Mouse (Mus musculus) MEL (cell line): ENCODE results near the gene Cotl1. TPM values are rescaled to one million over a fixed set of nuclear protein-coding genes. Genes with fewer than 3 reads are reported as not detected.

Source experiments
- DNase-seq: peaks from one replicate; pipeline ENCODE4 v3.0.0; 2011; ENCODE audit warnings: low read depth, low spot score
- H3K27ac ChIP-seq: 2 replicates; pipeline ENCODE4 v1.5.1; 2012; ENCODE audit warnings: low read depth, mild to moderate bottlenecking, control low read depth, low read length, moderate library complexity; ENCODE audit not compliant: control insufficient read depth
- H3K27me3 ChIP-seq, 2 experiments: fragments of 150-350 bp in 1 of 2; sonication (generic) in 1 of 2; 2 replicates each; pipeline ENCODE4 v1.6.1; 2012; ENCODE audit warnings: low read length in 2 of 2, mild to moderate bottlenecking in 2 of 2, improper control_type of control experiment in 1 of 2, moderate library complexity in 1 of 2; ENCODE audit not compliant: insufficient read depth in 2 of 2, control insufficient read depth in 1 of 2
- H3K36me3 ChIP-seq, 2 experiments: 2 replicates each; pipeline ENCODE4 v1.6.1; 2012 to 2014; ENCODE audit warnings: low read length in 2 of 2, improper control_type of control experiment in 1 of 2, inconsistent platforms in 1 of 2, mild to moderate bottlenecking in 1 of 2; ENCODE audit not compliant: insufficient read depth in 2 of 2, control insufficient read depth in 1 of 2
- H3K4me1 ChIP-seq, 2 experiments: fragments of 150-350 bp in 1 of 2; sonication (generic) in 1 of 2; 2 replicates each; pipeline ENCODE4 v1.6.1; 2012; ENCODE audit warnings: low read length in 2 of 2, improper control_type of control experiment in 1 of 2, mild to moderate bottlenecking in 1 of 2; ENCODE audit not compliant: insufficient read depth in 2 of 2, control insufficient read depth in 1 of 2
- H3K4me3 ChIP-seq, 2 experiments: fragments of 150-350 bp in 1 of 2; sonication (generic) in 1 of 2; 2 replicates each; pipeline ENCODE4 v1.5.1; 2012; ENCODE audit warnings: low read depth in 2 of 2, low read length in 2 of 2, mild to moderate bottlenecking in 2 of 2, moderate library complexity in 2 of 2, control low read depth in 1 of 2, improper control_type of control experiment in 1 of 2; ENCODE audit not compliant: control insufficient read depth in 1 of 2, insufficient read depth in 1 of 2
- H3K79me2 ChIP-seq: 2 replicates; pipeline ENCODE4 v1.6.1; 2012; ENCODE audit warnings: mild to moderate bottlenecking, low read length, moderate library complexity; ENCODE audit not compliant: control insufficient read depth, poor library complexity, insufficient read depth
- H3K9ac ChIP-seq: 2 replicates; pipeline ENCODE4 v1.6.1; 2012; ENCODE audit warnings: low read depth, mild to moderate bottlenecking, control low read depth, low read length, moderate library complexity; ENCODE audit not compliant: control insufficient read depth, poor library complexity, severe bottlenecking
- H3K9me3 ChIP-seq: fragments of 150-350 bp; sonication (generic); replicated peaks from 2 replicates; pipeline ENCODE4 v1.6.1; 2012; ENCODE audit warnings: mild to moderate bottlenecking, low read length, improper control_type of control experiment, moderate library complexity; ENCODE audit not compliant: insufficient read depth
- BHLHE40 ChIP-seq: IDR thresholded peaks from 2 replicates; pipeline ENCODE4 v1.6.1; 2012; ENCODE audit warnings: low read depth, mild to moderate bottlenecking, inconsistent platforms, low read length, improper control_type of control experiment, borderline replicate concordance
- CHD1 ChIP-seq: IDR thresholded peaks from 2 replicates; pipeline ENCODE4 v1.6.1; 2012; ENCODE audit warnings: low read depth, mild to moderate bottlenecking, inconsistent platforms, low read length, improper control_type of control experiment
- CHD2 ChIP-seq: IDR thresholded peaks from 2 replicates; pipeline ENCODE4 v1.6.1; 2011; ENCODE audit warnings: low read length, improper control_type of control experiment
- CTCF ChIP-seq, 3 experiments: IDR thresholded peaks in 2 of 3; conservative IDR thresholded peaks in 1 of 3; 2 replicates each; pipeline ENCODE4 v1.5.1; 2011 to 2012; ENCODE audit warnings: low read length in 3 of 3, low read depth in 2 of 3, mild to moderate bottlenecking in 2 of 3, improper control_type of control experiment in 1 of 3, inconsistent platforms in 1 of 3, mixed read lengths in 1 of 3, moderate library complexity in 1 of 3; ENCODE audit not compliant: control insufficient read depth in 1 of 3, insufficient read depth in 1 of 3, poor library complexity in 1 of 3, severe bottlenecking in 1 of 3
- E2F4 ChIP-seq: IDR thresholded peaks from 2 replicates; pipeline ENCODE4 v1.6.1; 2011; ENCODE audit warnings: low read depth, low read length, improper control_type of control experiment, borderline replicate concordance
- ELF1 ChIP-seq: IDR thresholded peaks from 2 replicates; pipeline ENCODE4 v1.6.1; 2014; ENCODE audit warnings: low read depth, mild to moderate bottlenecking, inconsistent platforms, low read length, improper control_type of control experiment, moderate library complexity
- EP300 ChIP-seq, 2 experiments: IDR thresholded peaks; 2 replicates each; pipeline ENCODE4 v1.6.1; 2011; ENCODE audit warnings: improper control_type of control experiment in 2 of 2, low read length in 2 of 2, low read depth in 1 of 2, mild to moderate bottlenecking in 1 of 2
- GABPA ChIP-seq: IDR thresholded peaks from 2 replicates; pipeline ENCODE4 v1.6.1; 2012; ENCODE audit warnings: low read depth, mild to moderate bottlenecking, inconsistent platforms, low read length, improper control_type of control experiment, moderate library complexity
- GATA1 ChIP-seq: IDR thresholded peaks from 2 replicates; pipeline ENCODE4 v1.6.1; 2011; ENCODE audit warnings: low read depth, low read length, improper control_type of control experiment
- HCFC1 ChIP-seq: IDR thresholded peaks from 2 replicates; pipeline ENCODE4 v1.6.1; 2012; ENCODE audit warnings: low read depth, mild to moderate bottlenecking, inconsistent platforms, low read length, improper control_type of control experiment, moderate library complexity
- JUND ChIP-seq: IDR thresholded peaks from 2 replicates; pipeline ENCODE4 v1.6.1; 2011; ENCODE audit warnings: low read depth, mild to moderate bottlenecking, improper control_type of control experiment, low read length
- KAT2A ChIP-seq: conservative IDR thresholded peaks from 2 replicates; pipeline ENCODE4 v1.6.1; 2012; ENCODE audit warnings: low read depth, low read length, improper control_type of control experiment, inconsistent platforms
- MAFK ChIP-seq: IDR thresholded peaks from 2 replicates; pipeline ENCODE4 v1.6.1; 2011; ENCODE audit warnings: low read depth, mild to moderate bottlenecking, low read length, improper control_type of control experiment, borderline replicate concordance
- MAX ChIP-seq: IDR thresholded peaks from 2 replicates; pipeline ENCODE4 v1.6.1; 2011; ENCODE audit warnings: low read length, improper control_type of control experiment
- MAZ ChIP-seq: IDR thresholded peaks from 2 replicates; pipeline ENCODE4 v1.6.1; 2012; ENCODE audit warnings: low read depth, mild to moderate bottlenecking, inconsistent platforms, low read length, improper control_type of control experiment
- MEF2A ChIP-seq: IDR thresholded peaks from 2 replicates; pipeline ENCODE4 v1.6.1; 2014; ENCODE audit warnings: low read depth, mild to moderate bottlenecking, inconsistent platforms, low read length, improper control_type of control experiment; ENCODE audit not compliant: poor library complexity, insufficient replicate concordance, severe bottlenecking; ENCODE audit errors: extremely low read depth
- MXI1 ChIP-seq: IDR thresholded peaks from 2 replicates; pipeline ENCODE4 v1.6.1; 2011; ENCODE audit warnings: mild to moderate bottlenecking, low read depth, low read length, improper control_type of control experiment
- MYB ChIP-seq: IDR thresholded peaks from 2 replicates; pipeline ENCODE4 v1.6.1; 2011; ENCODE audit warnings: mild to moderate bottlenecking, low read depth, low read length, improper control_type of control experiment
- MYC ChIP-seq: IDR thresholded peaks from 2 replicates; pipeline ENCODE4 v1.6.1; 2011; ENCODE audit warnings: low read depth, mild to moderate bottlenecking, low read length, improper control_type of control experiment, moderate library complexity
- NELFE ChIP-seq: IDR thresholded peaks from 2 replicates; pipeline ENCODE4 v1.6.1; 2011; ENCODE audit warnings: low read depth, low read length, improper control_type of control experiment
- NRF1 ChIP-seq: IDR thresholded peaks from 2 replicates; pipeline ENCODE4 v1.6.1; 2014; ENCODE audit warnings: low read depth, mild to moderate bottlenecking, inconsistent platforms, low read length, improper control_type of control experiment, moderate library complexity; ENCODE audit not compliant: poor library complexity, insufficient read depth, severe bottlenecking
- POLR2A ChIP-seq, 2 experiments: IDR thresholded peaks; 2 replicates each; pipeline ENCODE4 v1.6.1; 2011 to 2012; ENCODE audit warnings: low read length in 2 of 2, mild to moderate bottlenecking in 2 of 2, control low read depth in 1 of 2, improper control_type of control experiment in 1 of 2, low read depth in 1 of 2, moderate library complexity in 1 of 2; ENCODE audit not compliant: control insufficient read depth in 1 of 2, insufficient read depth in 1 of 2, poor library complexity in 1 of 2
- POLR2AphosphoS5 ChIP-seq: IDR thresholded peaks from 2 replicates; pipeline ENCODE4 v1.6.1; 2012; ENCODE audit warnings: low read depth, borderline replicate concordance, mild to moderate bottlenecking, inconsistent platforms, low read length, moderate library complexity, mixed read lengths
- RCOR1 ChIP-seq: IDR thresholded peaks from 2 replicates; pipeline ENCODE4 v1.6.1; 2012; ENCODE audit warnings: low read depth, mild to moderate bottlenecking, inconsistent platforms, low read length, improper control_type of control experiment
- SIN3A ChIP-seq: IDR thresholded peaks from 2 replicates; pipeline ENCODE4 v1.6.1; 2012; ENCODE audit warnings: low read length, improper control_type of control experiment, inconsistent platforms
- SMC3 ChIP-seq: IDR thresholded peaks from 2 replicates; pipeline ENCODE4 v1.6.1; 2011; ENCODE audit warnings: low read depth, low read length, improper control_type of control experiment
- TAL1 ChIP-seq: IDR thresholded peaks from 2 replicates; pipeline ENCODE4 v1.6.1; 2012; ENCODE audit warnings: mild to moderate bottlenecking, inconsistent platforms, low read length, moderate library complexity, mixed read lengths
- TBP ChIP-seq: IDR thresholded peaks from 2 replicates; pipeline ENCODE4 v1.8.0; 2011; ENCODE audit warnings: low read depth, low read length, improper control_type of control experiment
- TCF12 ChIP-seq: IDR thresholded peaks from 2 replicates; pipeline ENCODE4 v1.6.1; 2014; ENCODE audit warnings: low read depth, mild to moderate bottlenecking, inconsistent platforms, low read length, improper control_type of control experiment, moderate library complexity
- UBTF ChIP-seq: IDR thresholded peaks from 2 replicates; pipeline ENCODE4 v1.6.1; 2012; ENCODE audit warnings: low read depth, mild to moderate bottlenecking, inconsistent platforms, low read length, improper control_type of control experiment, moderate library complexity, borderline replicate concordance; ENCODE audit not compliant: insufficient read depth
- USF1 ChIP-seq: IDR thresholded peaks from 2 replicates; pipeline ENCODE4 v1.6.1; 2014; ENCODE audit warnings: low read depth, mild to moderate bottlenecking, inconsistent platforms, low read length, improper control_type of control experiment, moderate library complexity
- USF2 ChIP-seq, 2 experiments: IDR thresholded peaks; 2 replicates each; pipeline ENCODE4 v1.6.1; 2011 to 2012; ENCODE audit warnings: improper control_type of control experiment in 2 of 2, low read length in 2 of 2, borderline replicate concordance in 1 of 2, inconsistent platforms in 1 of 2, low read depth in 1 of 2, mild to moderate bottlenecking in 1 of 2; ENCODE audit not compliant: insufficient read depth in 1 of 2
- ZC3H11A ChIP-seq: IDR thresholded peaks from 2 replicates; pipeline ENCODE4 v1.6.1; 2012; ENCODE audit warnings: low read depth, mild to moderate bottlenecking, inconsistent platforms, low read length, improper control_type of control experiment
- ZKSCAN1 ChIP-seq: IDR thresholded peaks from 2 replicates; pipeline ENCODE4 v1.6.1; 2012; ENCODE audit warnings: low read depth, mild to moderate bottlenecking, inconsistent platforms, low read length, improper control_type of control experiment, moderate library complexity
- ZMIZ1 ChIP-seq: IDR thresholded peaks from 2 replicates; pipeline ENCODE4 v1.6.1; 2012; ENCODE audit warnings: low read depth, mild to moderate bottlenecking, inconsistent platforms, low read length, improper control_type of control experiment, moderate library complexity
- polyA plus RNA-seq, 2 experiments: library from polyadenylated mRNA; stranded (reverse) in 1 of 2; unstranded in 1 of 2; fragments of >175 nt in 1 of 2; fragments of >200 nt in 1 of 2; gene quantifications; 2 replicates each; pipeline versions ENCODE4 v1.2.1 to v1.2.4; 2012; ENCODE audit warnings: low replicate concordance in 2 of 2, low read depth in 1 of 2; ENCODE audit not compliant: insufficient read length in 2 of 2, insufficient read depth in 1 of 2, missing spikeins in 1 of 2
- total RNA-seq: library from RNA; depleted of rRNA; stranded (reverse); fragments of 300-350 nt; gene quantifications from 2 replicates; pipeline ENCODE4 v1.2.3, GENCODE M21; 2012

Cotl1 gene
- total and polyA plus RNA-seq, 3 experiments = 70.3 to 114 TPM; not detected in 1

- peaks cover 14 to 38% of the 10 kb centered on the region in 2 experiments for H3K4me1 ChIP-seq
- H3K4me3 ChIP-seq = peak overlapping the region; percentile 41 to 43
- H3K9me3 ChIP-seq = no peaks in the 10 kb centered on the region
- H3K79me2 ChIP-seq = no peaks in the 10 kb centered on the region; the same call in 1 of the 2 replicates
- peaks cover 0 to 12% of the 10 kb centered on the region in 2 experiments; a peak in 2 of 4 replicates for H3K36me3 ChIP-seq
- H3K9ac ChIP-seq = peak overlapping the region; percentile 70
- H3K27ac ChIP-seq = peak overlapping the region; percentile 70
- peak; percentile 74 for DNase-seq
- no peaks in the 10 kb centered on the region for H3K27me3 ChIP-seq
- TF ChIP-seq UBTF = no peak
- TF ChIP-seq JUND = no peak
- no peak for TF ChIP-seq GABPA
- TF ChIP-seq MEF2A = no peak
- TF ChIP-seq USF1 = peak; percentile 75
- no peak for TF ChIP-seq E2F4
- TF ChIP-seq CTCF (IDR thresholded peaks at IDR 0.05 in 2 of 3, conservative IDR thresholded peaks at IDR 0.05 in 1 of 3; ENCODE audit: control insufficient read depth in 1 of 3, insufficient read depth in 1 of 3, low read depth in 2 of 3, low read length in 3 of 3, poor library complexity in 1 of 3, severe bottlenecking in 1 of 3) = no peak; a peak in 1 of 6 replicates
- peak in 1 of 2 experiments; percentile 61; a peak in 2 of 4 replicates for TF ChIP-seq POLR2A (IDR thresholded peaks at IDR 0.05; ENCODE audit: control insufficient read depth in 1 of 2, insufficient read depth in 1 of 2, low read depth in 1 of 2, low read length in 2 of 2, poor library complexity in 1 of 2)
- no peak for TF ChIP-seq USF2 (IDR thresholded peaks at IDR 0.05; ENCODE audit: borderline replicate concordance in 1 of 2, insufficient read depth in 1 of 2, low read depth in 1 of 2, low read length in 2 of 2)
- no peak for TF ChIP-seq NRF1
- no peak for TF ChIP-seq POLR2AphosphoS5
- no peak for TF ChIP-seq SMC3
- peak; percentile 30; the same call in 1 of the 2 replicates for TF ChIP-seq BHLHE40
- no peak for TF ChIP-seq MAFK
- TF ChIP-seq ELF1 = peak; percentile 69
- TF ChIP-seq NELFE = 0 out of 2 replicates have a peak, but pooled peaks have one; percentile 32
- TF ChIP-seq MAZ = 0 out of 2 replicates have a peak, but pooled peaks have one; percentile 9
- no peak for TF ChIP-seq ZKSCAN1
- TF ChIP-seq HCFC1 = no peak
- no peak for TF ChIP-seq CHD1
- peak; percentile 86 for TF ChIP-seq MAX
- TF ChIP-seq TBP = peak; percentile 76
- no peak for TF ChIP-seq GATA1
- peak; percentile 47; the same call in 1 of the 2 replicates for TF ChIP-seq MXI1
- TF ChIP-seq ZC3H11A = no peak
- TF ChIP-seq CHD2 = 0 out of 2 replicates have a peak, but pooled peaks have one; percentile 9
- TF ChIP-seq SIN3A = peak; percentile 47; the same call in 1 of the 2 replicates
- peak in 1 of 2 experiments; percentile 68; a peak in 2 of 4 replicates for TF ChIP-seq EP300 (IDR thresholded peaks at IDR 0.05; ENCODE audit: low read depth in 1 of 2, low read length in 2 of 2)
- TF ChIP-seq MYB = no peak
- no peak for TF ChIP-seq TAL1
- TF ChIP-seq KAT2A = no peak
- TF ChIP-seq RCOR1 = no peak
- TF ChIP-seq MYC = 0 out of 2 replicates have a peak, but pooled peaks have one; percentile 20
- TF ChIP-seq TCF12 = peak; percentile 26; the same call in 1 of the 2 replicates
- TF ChIP-seq ZMIZ1 = no peak
Observed at GRCm38 (mm10) chr8:119765761-119766444, 74.4 kb downstream of the Cotl1 start.
